Mouse (Mus musculus): Measurements from ENCODE around the gene AC124108.1.

AC124108.1 gene

DNA sequence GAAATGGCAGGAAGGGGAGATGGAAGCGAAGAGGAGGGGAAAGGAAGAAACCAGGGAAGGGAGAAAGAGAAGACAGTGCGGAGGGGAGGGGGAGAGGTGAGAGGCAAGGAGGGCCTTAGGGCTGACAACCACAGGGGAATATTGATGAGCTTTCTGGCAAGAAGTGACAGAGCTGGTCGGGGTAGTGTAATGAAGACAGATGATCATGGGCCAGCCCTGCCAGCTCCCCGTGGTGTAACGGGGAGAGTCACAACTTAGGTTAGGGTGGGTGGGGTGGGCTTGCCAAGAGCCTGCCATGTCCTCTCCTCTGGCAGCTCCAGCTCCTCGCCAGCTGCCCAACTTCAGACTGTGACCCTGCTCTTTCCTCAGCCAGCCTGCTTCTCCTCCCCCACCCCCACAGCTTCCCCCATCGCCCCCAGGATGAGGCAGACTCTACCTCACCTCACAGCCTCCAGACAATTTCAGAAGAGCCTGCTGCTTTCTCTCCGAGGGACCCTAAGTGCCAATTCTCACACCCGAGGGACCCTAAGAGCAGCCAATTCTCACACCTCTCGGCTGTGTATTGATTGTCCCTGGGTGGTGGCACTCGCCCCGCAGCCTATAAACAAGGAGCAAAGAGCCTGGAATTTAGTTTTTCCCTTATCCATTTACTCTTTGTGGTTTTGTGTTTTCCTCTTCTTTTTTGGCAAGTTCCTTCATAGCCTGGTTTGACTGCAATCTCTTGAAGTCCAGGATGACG, 26.3 kb upstream of the AC124108.1 start:
- no peak for DNase-seq

GRCm38 (mm10) chr1:132165859-132166258, 25.4 kb upstream of the AC124108.1 start:
- DNase-seq = peak in 1 of 2 experiments; percentile 48

DNA sequence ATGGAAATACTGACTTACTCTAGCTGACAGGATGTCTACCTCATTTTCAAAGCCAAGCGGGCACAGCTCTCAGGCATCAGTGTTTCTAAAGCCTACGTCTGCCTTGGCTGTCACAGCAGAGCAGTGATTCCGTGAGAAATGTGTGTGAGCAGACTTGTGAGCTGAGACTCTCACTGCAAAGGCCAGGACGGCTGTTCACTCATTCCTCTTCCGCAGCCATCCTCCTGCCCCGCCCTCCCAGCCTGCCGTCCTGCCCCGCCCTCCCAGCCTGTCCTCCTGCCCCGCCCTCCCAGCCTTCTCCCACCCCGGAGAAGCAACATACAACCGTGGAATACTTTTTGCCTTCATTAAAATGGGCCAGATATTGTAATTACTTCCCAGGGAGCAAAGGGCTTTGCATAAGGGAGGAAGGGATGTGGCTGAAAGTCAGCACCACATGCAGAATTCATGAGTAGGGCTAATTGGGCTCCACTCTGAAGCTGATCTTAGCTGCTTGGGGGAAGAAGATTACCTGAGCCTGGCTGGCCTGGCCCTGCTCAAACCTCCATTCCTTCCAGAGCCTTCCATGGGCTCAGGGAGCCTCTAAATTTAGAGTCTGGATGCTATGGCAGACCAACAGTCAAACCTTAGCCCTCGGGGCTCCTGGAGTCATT, 23.0 kb upstream of the AC124108.1 start:
- peak in 1 of 2 experiments; percentile 51 for DNase-seq

DNA sequence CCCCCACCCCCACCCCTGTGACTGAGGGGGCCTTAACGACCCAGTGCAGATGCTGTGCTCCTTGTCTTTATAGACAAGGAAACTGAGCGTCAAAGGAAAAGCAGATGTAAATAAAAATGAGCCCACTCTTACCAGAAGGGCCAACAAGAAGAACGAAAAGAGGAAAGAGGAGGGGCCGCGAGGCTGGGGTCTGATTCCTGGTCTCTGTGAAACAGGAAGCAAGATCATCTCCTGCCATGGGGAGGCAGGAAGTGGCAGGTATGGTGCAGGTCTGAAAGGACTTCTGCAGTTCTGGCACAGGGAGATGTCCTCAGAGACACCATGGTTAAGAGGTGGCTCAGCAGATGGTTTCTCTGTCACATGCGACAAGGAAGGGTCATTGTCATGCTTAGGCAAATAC, 20.6 kb upstream of the AC124108.1 start:
- DNase-seq = no peak

DNA sequence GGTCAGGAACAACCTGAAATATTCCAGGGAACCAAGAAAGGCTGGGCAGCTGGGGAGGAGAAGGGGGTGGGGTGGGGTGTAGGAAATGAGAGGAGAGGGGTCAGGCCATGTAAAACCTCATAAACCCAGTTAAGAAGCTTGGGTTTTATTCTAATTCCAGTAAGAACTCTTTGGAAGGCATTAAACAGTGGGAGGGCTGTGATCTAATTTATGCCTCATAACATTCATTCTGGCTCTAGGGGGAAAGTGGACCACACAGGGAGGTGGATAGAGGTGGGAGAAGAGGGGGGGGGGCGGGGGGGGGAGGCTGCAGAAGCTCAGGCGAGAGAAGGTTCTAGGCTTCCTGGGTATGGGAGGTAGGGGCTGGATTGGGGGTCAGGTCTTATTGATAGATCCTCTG, 19.6 kb upstream of the AC124108.1 start:
- DNase-seq = no peak

DNA sequence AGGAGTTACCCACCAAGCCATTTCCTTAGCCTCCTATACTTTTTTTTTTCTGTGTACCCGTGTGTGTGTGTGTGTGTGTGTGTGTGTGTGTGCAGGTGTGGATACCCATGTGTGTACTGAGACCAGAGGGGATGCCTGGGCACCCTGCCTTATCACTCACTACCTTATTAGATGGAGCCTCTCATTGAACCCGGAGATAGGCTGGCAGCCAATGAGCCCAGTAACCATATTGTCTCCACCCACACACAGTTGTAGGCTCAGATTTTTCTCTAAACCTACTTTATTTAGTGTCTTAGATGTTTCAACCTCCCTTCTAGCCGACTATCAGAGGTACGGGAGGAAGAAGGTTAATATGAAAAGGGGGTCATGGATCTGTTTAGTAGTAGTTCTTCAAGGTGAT, 5.0 kb upstream of the AC124108.1 start:
- DNase-seq = no peak

DNA sequence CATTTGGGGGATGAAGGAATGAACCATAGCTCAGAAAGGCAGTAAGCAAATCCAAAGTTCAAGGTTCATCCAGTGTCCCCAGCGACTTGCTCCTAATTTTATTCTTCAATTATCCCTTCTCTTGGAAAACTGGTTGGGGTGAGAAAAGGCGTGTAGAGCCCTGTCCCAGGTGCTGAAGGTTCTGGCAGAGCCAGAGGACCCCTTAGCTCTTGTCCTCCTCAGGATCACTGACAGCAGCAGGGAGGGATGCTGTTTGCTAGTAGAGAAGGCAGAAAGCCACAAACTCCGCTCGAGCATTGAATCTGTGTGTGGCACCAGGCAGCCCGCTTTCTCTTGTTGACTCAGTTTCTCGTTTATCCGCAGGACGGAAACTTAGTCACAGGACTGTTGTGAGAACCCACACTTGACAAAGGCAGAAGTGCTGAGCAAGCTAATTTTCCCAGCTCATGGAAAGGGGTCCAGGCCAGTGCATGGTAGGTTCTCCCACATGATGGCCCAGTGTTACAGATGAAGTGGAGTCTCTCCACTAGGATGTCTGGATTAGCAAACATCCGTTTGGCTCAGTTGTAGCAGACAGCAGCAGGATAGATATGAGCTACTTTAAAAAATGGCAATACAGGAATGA, 2.7 kb upstream of the AC124108.1 start:
- DNase-seq = no peak

DNA sequence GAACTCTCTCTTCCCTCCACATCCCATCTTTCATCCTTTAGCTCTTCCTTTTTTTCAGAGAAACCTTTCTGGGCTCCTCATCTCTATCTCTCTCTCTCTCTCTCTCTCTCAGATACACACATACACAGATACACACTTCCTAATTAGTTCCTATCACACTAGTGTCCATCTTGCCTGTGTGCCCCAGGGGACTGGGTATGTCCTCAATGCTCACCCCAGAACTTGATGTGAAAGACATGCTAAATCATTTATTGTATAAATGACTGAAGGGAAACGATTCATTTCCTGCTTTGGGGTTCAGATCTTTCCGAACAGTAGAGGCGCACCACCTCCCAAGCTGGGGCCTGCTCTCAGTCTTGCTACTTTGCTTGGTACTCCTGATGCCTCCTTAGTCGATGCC, 2.0 kb upstream of the AC124108.1 start:
- no peak for DNase-seq

DNA sequence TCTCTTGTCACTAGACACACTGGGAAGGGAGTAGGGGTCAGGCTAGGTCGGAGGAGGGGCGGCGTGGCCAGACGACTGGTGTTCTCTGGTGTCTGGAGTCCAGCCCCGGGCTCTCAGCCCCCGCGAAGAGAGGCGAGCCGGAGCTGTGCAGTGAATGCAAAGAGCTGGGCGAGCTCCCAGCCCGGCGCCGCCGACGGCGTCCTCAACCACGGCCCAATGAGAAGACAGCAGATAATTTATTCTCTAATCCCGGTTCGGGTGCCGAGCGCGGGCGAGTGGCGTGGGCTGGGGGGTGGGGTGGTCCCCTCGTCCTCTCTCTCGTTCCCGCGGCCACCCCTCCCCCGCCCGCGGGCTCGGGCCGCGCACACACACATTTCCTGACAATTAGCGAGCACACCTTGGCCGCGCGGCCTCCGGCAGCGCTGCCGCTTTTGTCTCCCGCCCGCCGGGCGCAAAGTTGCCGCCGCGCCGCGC, 1.2 kb upstream of the AC124108.1 start:
- DNase-seq = peak; percentile 11 to 55

DNA sequence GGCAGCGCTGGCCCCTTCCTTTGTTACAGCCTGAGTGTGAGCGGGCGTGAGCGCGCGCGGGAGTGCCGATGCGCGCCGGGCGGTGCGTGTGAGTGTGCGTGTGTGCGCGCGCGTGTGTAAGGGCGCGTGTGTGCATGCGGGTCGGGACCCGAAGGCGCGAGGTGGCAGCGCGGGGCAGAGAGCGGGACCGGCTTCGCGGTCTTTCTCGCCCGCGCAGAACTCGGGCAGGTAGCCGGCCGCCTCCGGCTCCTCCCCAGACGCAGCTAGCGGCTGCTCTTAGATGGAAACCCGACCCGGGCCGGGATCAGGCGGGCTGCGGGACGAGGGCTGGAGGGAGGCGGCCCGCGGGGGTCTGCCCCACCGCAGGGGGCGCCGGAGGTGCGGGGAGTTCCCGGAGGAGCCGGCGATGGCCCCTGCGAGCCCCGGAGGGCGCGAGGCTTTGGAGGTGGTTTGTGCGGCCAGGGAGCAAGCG, 600 bp upstream of the AC124108.1 start:
- DNase-seq = peak in 1 of 2 experiments; percentile 41

- no peak for DNase-seq
These were observed 776 bp downstream of the AC124108.1 start for GRCm38 (mm10) chr1:132191786-132192680.

GRCm38 (mm10) chr1:132193806-132194205, 2.5 kb downstream of the AC124108.1 start:
- no peak for DNase-seq

- DNase-seq = no peak
These were observed 3.4 kb downstream of the AC124108.1 start for GRCm38 (mm10) chr1:132194624-132195023.

DNA sequence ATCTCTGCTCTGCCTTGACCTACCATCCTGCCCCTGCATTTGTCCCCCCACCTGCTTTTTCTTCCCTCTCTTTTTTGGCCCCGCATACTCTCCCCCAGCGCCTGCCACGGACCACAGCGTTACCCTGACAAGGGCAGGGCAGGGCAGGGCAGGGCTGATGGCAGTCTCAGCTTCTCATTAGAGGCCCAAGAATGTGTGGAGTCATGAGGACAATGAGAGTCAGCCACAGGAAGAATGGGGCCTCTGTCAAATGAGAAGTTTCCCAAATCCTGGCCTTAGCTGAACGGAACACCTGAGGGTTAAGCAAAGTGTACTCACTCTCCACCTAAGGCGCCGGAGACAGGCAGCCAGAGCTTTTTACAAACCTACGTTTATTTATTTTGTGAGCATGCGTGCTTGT, 3.8 kb downstream of the AC124108.1 start:
- DNase-seq = no peak

DNA sequence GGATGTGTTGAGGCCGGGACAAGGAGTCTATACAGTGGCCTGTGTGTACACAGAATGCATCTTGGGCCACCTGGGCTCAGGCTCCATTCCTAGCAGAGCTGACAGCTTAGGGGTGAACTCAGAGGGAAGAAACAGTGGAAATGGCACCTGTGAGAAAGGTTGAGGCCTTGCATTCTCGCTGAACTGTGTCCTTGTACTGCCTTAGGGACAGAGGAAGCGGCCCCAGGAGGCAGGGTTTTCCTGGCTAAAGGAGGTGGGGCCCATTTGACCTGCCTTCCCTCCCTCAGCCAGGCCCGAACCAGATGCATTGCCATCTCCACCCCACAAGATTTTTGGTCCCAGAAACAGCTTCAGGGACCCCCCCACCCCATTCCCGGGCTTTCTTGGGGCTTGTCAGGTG, 4.4 kb downstream of the AC124108.1 start:
- DNase-seq = no peak

DNA sequence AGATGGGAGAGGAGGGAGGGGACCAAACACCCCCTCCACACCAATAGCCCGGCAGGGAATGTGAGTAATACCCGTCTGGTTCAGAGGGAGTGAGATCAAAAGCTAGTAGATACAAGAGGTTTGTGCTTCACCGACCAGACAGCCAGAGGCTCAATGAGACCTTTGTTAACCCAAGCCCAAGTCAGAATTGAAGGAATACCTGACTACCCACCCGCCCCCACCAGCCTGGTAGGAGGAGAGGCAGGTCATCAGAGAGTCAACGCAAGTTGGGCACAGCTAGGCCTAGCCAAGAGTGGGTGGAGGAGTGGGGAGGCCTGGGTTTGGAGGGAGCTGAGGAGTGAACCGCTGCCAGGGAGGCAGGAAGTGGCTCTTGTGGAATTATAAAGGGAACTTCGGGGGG, 5.1 kb downstream of the AC124108.1 start:
- no peak for DNase-seq

- no peak for DNase-seq
These were observed 6.4 kb downstream of the AC124108.1 start for GRCm38 (mm10) chr1:132197666-132198065.

DNA sequence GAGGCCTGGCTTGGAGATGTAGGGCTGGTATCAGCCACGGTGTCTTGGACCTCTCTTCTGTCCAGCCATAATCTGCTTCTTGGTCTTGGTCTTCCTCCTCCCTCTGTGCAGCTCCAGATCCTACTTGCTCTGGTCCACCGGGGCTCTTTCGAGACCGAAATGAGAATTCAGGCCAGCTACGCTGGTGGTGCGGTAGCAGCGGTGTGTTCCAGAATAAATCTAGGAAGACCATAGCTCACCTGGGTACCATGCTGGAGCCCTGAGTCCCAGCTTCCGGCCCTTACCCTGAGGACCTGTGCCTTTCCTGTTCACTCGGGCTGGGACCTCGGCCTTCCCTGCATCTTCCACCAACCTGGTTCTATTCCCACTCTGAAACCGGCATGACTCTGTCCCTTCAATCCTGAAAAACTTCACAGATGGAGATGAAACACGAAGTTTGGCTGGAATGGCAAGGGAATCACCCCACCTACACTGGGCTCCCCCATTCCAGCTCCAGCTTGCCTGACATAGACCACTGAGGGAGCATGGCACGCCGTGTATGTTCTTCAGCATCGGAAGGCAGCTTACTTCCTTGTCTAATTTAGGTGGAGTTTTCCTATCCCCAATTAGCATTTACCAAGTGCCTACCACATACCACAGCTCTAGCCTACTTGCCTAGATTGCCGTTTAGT, 7.3 kb downstream of the AC124108.1 start:
- no peak for DNase-seq

- no peak for DNase-seq
These were observed 8.0 kb downstream of the AC124108.1 start for GRCm38 (mm10) chr1:132199244-132199643.

DNA sequence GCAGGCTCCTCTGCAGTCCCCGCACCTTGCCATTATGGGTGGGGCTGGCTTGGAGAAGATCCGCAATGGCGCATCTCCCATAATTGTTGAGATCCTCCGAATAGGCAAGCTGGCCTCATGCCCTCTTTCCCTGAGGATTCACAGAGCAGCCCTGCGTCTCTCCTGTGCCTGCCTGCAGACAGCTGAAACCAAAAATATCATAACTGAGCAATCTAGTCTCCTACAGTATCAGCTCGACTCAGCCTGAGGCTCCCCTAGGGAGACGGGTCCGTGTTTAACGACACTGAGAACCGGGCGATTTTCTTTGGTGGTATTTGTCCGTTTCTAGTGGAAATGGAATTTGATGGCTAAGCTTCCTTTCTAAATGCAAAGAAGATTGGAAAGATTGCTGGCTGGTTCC, 8.7 kb downstream of the AC124108.1 start:
- no peak for DNase-seq

GRCm38 (mm10) chr1:132200562-132201510, 9.6 kb downstream of the AC124108.1 start:
- no peak for DNase-seq
